Mouse (Mus musculus): ENCODE measurements around the gene Trim37. TPM values are rescaled to one million over a fixed set of nuclear protein-coding genes. Genes with fewer than 3 reads are reported as not detected.

Gene Trim37
- total and polyA plus RNA-seq, 3 experiments: 36.2 to 60.6 (median 41.9) TPM

DNA sequence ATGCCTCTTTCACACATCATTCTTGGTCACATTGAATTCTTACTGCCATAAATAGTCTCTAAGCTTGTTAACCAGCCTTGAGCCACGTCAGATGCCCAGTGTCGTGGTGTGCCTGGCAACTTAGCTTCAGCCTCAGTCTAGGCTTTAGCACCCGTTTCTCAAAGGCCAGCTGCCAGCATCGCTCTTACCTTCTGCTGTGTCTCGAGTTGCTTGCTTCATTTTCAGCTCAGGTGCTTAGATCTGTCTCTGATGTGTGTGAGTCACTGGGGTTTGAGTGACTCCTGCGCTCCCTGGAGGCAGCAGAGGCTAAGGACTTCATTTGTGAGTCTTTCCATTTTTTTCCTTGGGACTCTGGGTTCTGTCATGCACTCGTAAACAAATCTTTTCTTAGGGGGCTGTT lies 114.4 kb downstream of the Trim37 start:
- Histone ChIP-seq H3K27me3 (replicated peaks) (no peaks in the 10 kb centered on the region), H3K4me3 (replicated peaks in 1 of 3; ENCODE audit: low read depth in 2 of 3, low read length in 2 of 3, poor library complexity in 1 of 3) (no peak overlapping the region), H3K4me1 (ENCODE audit: control insufficient read depth in 1 of 2, insufficient read depth in 2 of 2) (peaks cover 5 to 49% of the 10 kb centered on the region in 2 experiments), H3K79me2 (replicated peaks; ENCODE audit: control insufficient read depth, extremely low read depth, insufficient read depth, poor library complexity, severe bottlenecking) (no peaks in the 10 kb centered on the region), H3K9me3 (replicated peaks; ENCODE audit: low read length) (no peaks in the 10 kb centered on the region), H3K36me3 (replicated peaks in 1 of 2; ENCODE audit: control insufficient read depth in 1 of 2, insufficient read depth in 1 of 2, low read length in 1 of 2) (peaks cover 8 to 38% of the 10 kb centered on the region in 2 experiments), H3K27ac (ENCODE audit: insufficient read depth, low read depth) (no peak overlapping the region), H3K9ac (ENCODE audit: insufficient read depth, low read depth) (no peak overlapping the region), H3K4me2 (ENCODE audit: insufficient read depth, low read depth, poor library complexity, severe bottlenecking) (no peak overlapping the region)
- dilution Hi-C loops (cut with MboI; ENCODE audit: extremely low pct_ligation_motif_present, extremely low pct_unique_long_range_greater_than_20kb, low sequenced_read_pairs): no loop called here
- TF ChIP-seq CTCF (conservative IDR thresholded peaks at IDR 0.05 in 1 of 2, IDR thresholded peaks at IDR 0.05 in 1 of 2; ENCODE audit: low read depth in 2 of 2, low read length in 2 of 2) (peak in 1 of 2 experiments; percentile 23; a peak in 2 of 4 replicates), NRF1 (IDR thresholded peaks at IDR 0.05; ENCODE audit: low read depth, low read length) (no peak), EP300 (IDR thresholded peaks at IDR 0.05; ENCODE audit: low read length) (no peak), RAD21 (IDR thresholded peaks at IDR 0.05; ENCODE audit: low read depth, low read length) (peak; percentile 22), ZNF384 (IDR thresholded peaks at IDR 0.05; ENCODE audit: low read depth, low read length) (no peak), SMC3 (IDR thresholded peaks at IDR 0.05; ENCODE audit: low read depth, low read length) (peak; percentile 21), TCF12 (IDR thresholded peaks at IDR 0.05; ENCODE audit: low read depth, low read length) (no peak)
- in situ Hi-C loops (cut with MboI; ENCODE audit: low pct_ligation_motif_present, low pct_unique_long_range_greater_than_20kb, low sequenced_read_pairs): no loop called here
- DNase-seq (ENCODE audit: extremely low read depth): no peak

DNA sequence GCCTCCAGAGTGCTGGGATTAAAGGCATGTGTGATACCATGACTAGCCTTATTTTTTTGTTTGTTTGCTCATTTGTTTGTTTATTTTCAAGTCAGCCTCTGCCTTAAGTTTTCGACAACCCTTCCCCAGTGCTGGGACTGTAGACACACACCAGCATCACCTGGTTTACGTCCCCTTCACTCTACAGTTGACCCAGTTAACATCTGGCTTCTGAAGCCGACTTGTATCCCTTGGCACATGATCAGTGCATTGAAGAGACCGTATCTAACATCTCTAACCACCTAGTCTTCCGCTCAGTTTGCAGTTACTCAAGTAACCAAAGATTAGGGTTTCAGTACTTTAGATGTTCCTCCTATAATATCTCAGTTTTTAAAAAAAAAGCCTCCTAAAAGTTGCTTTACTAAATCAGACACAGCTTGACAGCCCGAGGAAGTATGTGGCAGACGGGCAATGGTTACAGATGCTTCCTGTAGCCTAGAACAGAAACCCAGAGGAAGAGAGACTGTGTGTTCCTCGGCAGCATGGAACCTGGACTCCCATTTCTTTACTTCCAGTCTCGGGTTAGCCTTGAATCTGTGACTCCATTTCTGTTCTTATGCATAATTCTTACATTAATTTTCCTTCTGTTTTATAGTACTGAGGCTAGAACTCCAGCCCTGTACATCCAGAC lies 118.4 kb downstream of the Trim37 start:
- TF ChIP-seq USF2 (conservative IDR thresholded peaks at IDR 0.05; ENCODE audit: low read depth, low read length): no peak
- no peak for TF ChIP-seq SIN3A (IDR thresholded peaks at IDR 0.05; ENCODE audit: low read length)
- TF ChIP-seq MEF2A (IDR thresholded peaks at IDR 0.05; ENCODE audit: borderline replicate concordance, low read depth, low read length): no peak
- TF ChIP-seq MAZ (IDR thresholded peaks at IDR 0.05; ENCODE audit: low read depth, low read length): no peak
- no peak for TF ChIP-seq NRF1 (IDR thresholded peaks at IDR 0.05; ENCODE audit: low read depth, low read length)
- TF ChIP-seq GABPA (IDR thresholded peaks at IDR 0.05; ENCODE audit: insufficient replicate concordance, low read depth, low read length): no peak
- no peak for TF ChIP-seq RCOR1 (conservative IDR thresholded peaks at IDR 0.05; ENCODE audit: low read depth, low read length)
- no peak for TF ChIP-seq SMC3 (IDR thresholded peaks at IDR 0.05; ENCODE audit: low read depth, low read length)
- no peak for TF ChIP-seq CHD2 (IDR thresholded peaks at IDR 0.05; ENCODE audit: low read length)
- no peak for TF ChIP-seq PAX5 (IDR thresholded peaks at IDR 0.05; ENCODE audit: low read length)
- TF ChIP-seq UBTF (IDR thresholded peaks at IDR 0.05; ENCODE audit: low read depth, low read length): no peak
- TF ChIP-seq POLR2A (IDR thresholded peaks at IDR 0.05; ENCODE audit: low read depth, low read length): no peak
- TF ChIP-seq MAX (IDR thresholded peaks at IDR 0.05; ENCODE audit: low read length): no peak
- TF ChIP-seq EP300 (IDR thresholded peaks at IDR 0.05; ENCODE audit: low read length): no peak
- no peak for TF ChIP-seq MYC (IDR thresholded peaks at IDR 0.05; ENCODE audit: low read depth, low read length)
- TF ChIP-seq IRF4 (IDR thresholded peaks at IDR 0.05; ENCODE audit: low read depth, low read length): no peak
- Histone ChIP-seq H3K79me2 (replicated peaks; ENCODE audit: control insufficient read depth, extremely low read depth, insufficient read depth, poor library complexity, severe bottlenecking) (no peaks in the 10 kb centered on the region), H3K4me2 (ENCODE audit: insufficient read depth, low read depth, poor library complexity, severe bottlenecking) (no peak overlapping the region), H3K4me3 (replicated peaks in 1 of 3; ENCODE audit: low read depth in 2 of 3, low read length in 2 of 3, poor library complexity in 1 of 3) (no peak overlapping the region), H3K27me3 (replicated peaks) (no peaks in the 10 kb centered on the region), H3K4me1 (ENCODE audit: control insufficient read depth in 1 of 2, insufficient read depth in 2 of 2) (peaks cover 5 to 35% of the 10 kb centered on the region in 2 experiments), H3K27ac (ENCODE audit: insufficient read depth, low read depth) (no peak overlapping the region), H3K36me3 (replicated peaks in 1 of 2; ENCODE audit: control insufficient read depth in 1 of 2, insufficient read depth in 1 of 2, low read length in 1 of 2) (peaks cover 4 to 19% of the 10 kb centered on the region in 2 experiments), H3K9ac (ENCODE audit: insufficient read depth, low read depth) (no peak overlapping the region), H3K9me3 (replicated peaks; ENCODE audit: low read length) (no peaks in the 10 kb centered on the region)
- in situ Hi-C loops (cut with MboI; ENCODE audit: low pct_ligation_motif_present, low pct_unique_long_range_greater_than_20kb, low sequenced_read_pairs): no loop called here
- DNase-seq (ENCODE audit: extremely low read depth): no peak
- dilution Hi-C loops (cut with MboI; ENCODE audit: extremely low pct_ligation_motif_present, extremely low pct_unique_long_range_greater_than_20kb, low sequenced_read_pairs): no loop called here

All from CH12.LX (cell line).